Mouse (Mus musculus) limb, embryonic 14.5 days (tissue): Measurements from ENCODE around the gene Thap12. TPM values are rescaled to one million over a fixed set of nuclear protein-coding genes. Genes with fewer than 3 reads are reported as not detected.

ENCODE experiments used
- ATAC-seq: fragments of 200-750 bp; cut with Nextera tagmentation; 2 replicates; pipeline ENCODE4 v1.8.0; 2017; ENCODE audit warnings: low read depth, moderate number of reproducible peaks, moderate TSS enrichment; ENCODE audit not compliant: low FRiP score
- DNase-seq: peaks from one replicate; pipeline ENCODE4 v3.0.0-alpha.2; 2015; ENCODE audit warnings: low spot score
- H3K27ac ChIP-seq: fragments of 300-500 bp; sonication (generic); replicated peaks from 2 replicates; pipeline ENCODE4 v1.5.1; 2014; ENCODE audit warnings: low read depth, mild to moderate bottlenecking, low read length, moderate library complexity, mixed read lengths
- H3K27me3 ChIP-seq: fragments of 300-500 bp; sonication (generic); 2 replicates; pipeline ENCODE4 v1.6.1; 2014; ENCODE audit warnings: low read length, mixed read lengths; ENCODE audit not compliant: control insufficient read depth, insufficient read depth
- H3K36me3 ChIP-seq: fragments of 300-500 bp; sonication (generic); 2 replicates; pipeline ENCODE4 v1.6.1; 2014; ENCODE audit warnings: mild to moderate bottlenecking, low read length, moderate library complexity, mixed read lengths; ENCODE audit not compliant: control insufficient read depth, insufficient read depth
- H3K4me1 ChIP-seq: fragments of 300-500 bp; sonication (generic); 2 replicates; pipeline ENCODE4 v1.6.1; 2014; ENCODE audit warnings: antibody characterized with exemption, low read length, mixed read lengths; ENCODE audit not compliant: control insufficient read depth, insufficient read depth
- H3K4me2 ChIP-seq: fragments of 300-500 bp; sonication (generic); replicated peaks from 2 replicates; pipeline ENCODE4 v1.6.1; 2014; ENCODE audit warnings: low read depth, mild to moderate bottlenecking, low read length, moderate library complexity; ENCODE audit not compliant: severe bottlenecking
- H3K4me3 ChIP-seq: fragments of 300-500 bp; sonication (generic); replicated peaks from 2 replicates; pipeline ENCODE4 v1.5.1; 2014; ENCODE audit warnings: low read length
- H3K9ac ChIP-seq: fragments of 300-500 bp; sonication (generic); 2 replicates; pipeline ENCODE4 v1.6.1; 2014; ENCODE audit warnings: mild to moderate bottlenecking, low read depth, low read length, moderate library complexity; ENCODE audit not compliant: severe bottlenecking
- H3K9me3 ChIP-seq: fragments of 300-500 bp; sonication (generic); 2 replicates; pipeline ENCODE4 v1.6.1; 2016; ENCODE audit warnings: low read length; ENCODE audit not compliant: control insufficient read depth
- POLR2A ChIP-seq: fragments of 200-500 bp; IDR thresholded peaks from 2 replicates; pipeline ENCODE4 v1.8.0; 2012; ENCODE audit warnings: inconsistent platforms, mild to moderate bottlenecking, moderate library complexity, borderline replicate concordance; ENCODE audit not compliant: insufficient read depth, insufficient read length; ENCODE audit errors: extremely low read depth
- WGBS: fragments of 180-500 bp; shearing (Covaris S2); extraction: QIAGEN DNeasy Blood & Tissue Kit; methylation state at CpG from one replicate; pipeline ENCODE4 v1.1.7; 2014; 5-methylcytosine and 5-hydroxymethylcytosine counted together
- polyA plus RNA-seq, 2 experiments: library from polyadenylated mRNA; depleted of rRNA in 1 of 2; stranded (reverse) in 1 of 2; unstranded in 1 of 2; fragments of >200 nt; fragmentation: Nextera tagmentation in 1 of 2; extraction: Ambion mirVana in 1 of 2; gene quantifications; 2 replicates each; pipeline versions ENCODE4 v1.2.1 to v1.2.3; 2012 to 2014

Thap12 gene
- polyA plus RNA-seq, 2 experiments, result 42.1 to 68.5 TPM

DNA sequence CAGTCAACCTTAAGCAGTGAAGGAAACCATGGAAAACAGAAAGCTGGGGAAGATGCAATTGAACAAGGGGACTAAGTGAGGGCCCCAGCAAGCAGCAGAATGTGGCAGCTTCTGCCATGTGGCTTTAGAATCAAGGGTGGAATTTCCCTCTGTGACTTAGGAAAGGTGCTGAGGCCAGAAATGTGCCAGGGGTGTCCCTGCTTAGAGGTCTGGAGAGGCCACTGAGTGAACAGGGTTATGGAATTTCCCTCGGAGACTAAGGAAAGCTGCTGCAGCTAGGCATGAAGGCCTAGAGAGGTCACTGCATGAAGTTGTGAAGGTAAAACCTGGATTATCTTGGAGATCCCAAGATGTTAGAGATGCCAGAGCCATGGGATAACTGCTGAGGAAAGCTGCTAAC lies 12.8 kb upstream of the Thap12 start:
- TF ChIP-seq POLR2A, result no peak
- no peaks in the 10 kb centered on the region for H3K9me3 ChIP-seq
- no peaks in the 10 kb centered on the region for H3K27me3 ChIP-seq
- no peak overlapping the region for H3K4me2 ChIP-seq
- H3K9ac ChIP-seq, result no peak overlapping the region
- peaks cover 26% of the 10 kb centered on the region for H3K4me1 ChIP-seq
- DNase-seq, result no peak
- ATAC-seq, result no peak
- no peak overlapping the region for H3K27ac ChIP-seq
- H3K4me3 ChIP-seq, result no peak overlapping the region
- 88% methylated on average over 1 of the region's 1 CpGs for WGBS
- H3K36me3 ChIP-seq, result no peaks in the 10 kb centered on the region

DNA sequence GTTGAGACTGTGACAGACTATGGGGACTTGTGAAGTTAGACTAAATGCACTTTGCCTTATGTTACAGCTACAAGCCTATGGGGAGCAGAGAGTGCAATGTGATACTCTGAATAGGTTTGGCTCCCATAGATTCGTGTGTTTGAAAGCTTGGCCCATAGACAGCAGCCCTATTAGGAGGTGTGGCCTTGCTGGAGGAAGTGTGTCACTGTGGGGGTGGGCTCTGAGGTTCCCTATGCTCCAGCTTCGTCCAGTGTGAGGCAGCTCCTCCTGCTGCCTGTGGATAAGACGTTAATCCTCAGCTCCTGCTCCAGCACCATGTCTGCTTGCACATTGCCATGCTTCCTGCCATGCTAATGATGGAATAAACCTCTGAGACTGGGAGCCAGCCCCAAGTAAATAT lies 12.1 kb upstream of the Thap12 start:
- ATAC-seq, result peak; percentile 72
- Histone ChIP-seq H3K4me1 (peaks cover 19% of the 10 kb centered on the region), H3K9me3 (no peaks in the 10 kb centered on the region), H3K4me3 (no peak overlapping the region), H3K36me3 (no peaks in the 10 kb centered on the region), H3K27me3 (no peaks in the 10 kb centered on the region), H3K4me2 (no peak overlapping the region), H3K9ac (no peak overlapping the region), H3K27ac (0 out of 2 replicates have a peak overlapping the region, but pooled peaks have one; percentile 3)
- peak; percentile 67 for DNase-seq
- 7% methylated on average over 3 of the region's 3 CpGs for WGBS
- no peak for TF ChIP-seq POLR2A

DNA sequence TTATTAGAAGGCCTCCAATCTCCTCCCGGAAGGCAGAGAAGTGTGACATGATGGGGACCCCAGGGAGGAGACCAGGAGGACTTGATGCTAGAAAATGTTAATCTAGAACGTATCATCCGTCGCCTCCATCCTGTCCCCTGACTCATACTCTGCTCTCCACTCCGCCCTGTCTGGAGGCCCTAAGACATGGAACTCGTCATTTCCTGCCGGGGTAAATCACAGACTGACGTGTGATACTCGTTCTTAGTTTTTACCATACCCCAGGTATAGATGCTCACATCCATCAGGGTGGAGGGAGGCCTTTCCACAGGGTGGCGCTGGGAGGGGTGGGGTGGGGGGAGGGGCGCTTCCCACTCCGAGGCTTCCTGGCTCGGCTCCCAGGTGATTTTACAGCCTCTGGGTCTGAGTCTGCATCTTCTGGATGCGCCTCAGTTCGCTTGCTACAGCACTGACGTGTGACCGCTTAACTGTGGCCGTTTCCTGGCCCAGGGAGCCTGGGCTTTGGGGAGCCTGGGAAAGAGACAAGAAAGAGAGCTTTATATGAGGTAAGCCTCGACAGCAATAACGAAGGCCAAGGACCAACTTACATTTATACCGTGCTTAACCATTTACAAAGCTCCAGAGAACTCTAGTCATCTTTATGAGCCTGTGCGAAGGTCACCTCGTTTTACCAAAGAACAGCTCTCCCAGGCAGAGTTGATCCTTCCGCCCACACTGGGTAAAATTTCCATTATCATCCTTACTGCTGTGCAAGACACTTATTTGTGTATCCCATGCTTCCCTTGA lies 9.9 kb upstream of the Thap12 start:
- H3K4me3 ChIP-seq, result no peak overlapping the region
- peak; percentile 71 for ATAC-seq
- peak; percentile 43 for DNase-seq

DNA sequence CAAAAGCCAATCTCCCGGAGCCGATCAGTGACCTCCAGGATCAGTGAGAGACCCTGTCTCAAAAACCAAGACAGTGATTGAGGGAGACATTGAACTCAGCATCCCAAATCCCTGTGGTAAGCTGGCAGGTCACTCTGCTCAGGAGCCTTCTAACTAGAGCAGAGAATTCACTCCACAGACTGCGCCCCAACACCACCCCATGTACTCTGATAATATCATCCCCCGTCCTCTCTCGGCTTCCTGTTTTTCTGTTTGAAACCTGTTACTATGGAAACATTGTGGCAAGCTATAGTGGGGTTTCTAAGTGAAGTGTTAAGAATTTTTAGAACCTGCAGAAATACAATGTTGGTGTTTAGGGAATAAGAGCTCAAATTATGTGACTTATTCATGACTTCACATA lies 8.9 kb upstream of the Thap12 start:
- no peak for ATAC-seq
- 76% methylated on average over 5 of the region's 5 CpGs for WGBS

More for the DNA sequence above, 9.9 kb upstream of the Thap12 start:
- H3K9ac ChIP-seq, result peak overlapping the region; percentile 18; the same call in 1 of the 2 replicates
- no peak for TF ChIP-seq POLR2A
- WGBS, result 23% methylated on average over 23 of the region's 24 CpGs
- no peaks in the 10 kb centered on the region for H3K36me3 ChIP-seq
- peaks cover 15% of the 10 kb centered on the region for H3K4me1 ChIP-seq
- H3K9me3 ChIP-seq, result no peaks in the 10 kb centered on the region
- peak overlapping the region; percentile 16; the same call in 1 of the 2 replicates for H3K4me2 ChIP-seq
- peak overlapping the region; percentile 35 for H3K27ac ChIP-seq
- no peaks in the 10 kb centered on the region for H3K27me3 ChIP-seq

DNA sequence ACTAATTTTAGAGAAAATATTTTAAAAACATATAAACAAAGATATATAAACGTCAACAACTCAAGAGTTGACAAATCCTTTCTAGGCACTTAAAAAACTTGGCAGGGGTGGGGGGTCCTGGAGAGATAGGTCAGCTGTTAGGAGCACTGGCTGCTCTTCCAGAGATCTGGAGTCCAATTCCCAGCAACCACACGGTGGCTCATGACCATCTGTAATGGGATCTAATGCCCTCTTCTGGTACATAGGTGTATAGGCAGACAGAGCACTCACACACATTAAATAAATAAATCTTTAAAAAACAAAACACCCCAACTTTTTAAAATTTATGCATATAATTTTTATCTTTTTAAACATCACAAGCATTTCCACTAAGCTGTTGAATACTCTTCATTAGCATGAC lies 5.4 kb upstream of the Thap12 start:
- Histone ChIP-seq H3K36me3 (no peaks in the 10 kb centered on the region), H3K27me3 (no peaks in the 10 kb centered on the region), H3K9me3 (no peaks in the 10 kb centered on the region), H3K4me1 (peaks cover 16% of the 10 kb centered on the region), H3K4me3 (no peak overlapping the region), H3K27ac (no peak overlapping the region), H3K4me2 (no peak overlapping the region), H3K9ac (no peak overlapping the region)
- 18% methylated on average over 2 of the region's 2 CpGs for WGBS
- no peak for TF ChIP-seq POLR2A
- DNase-seq (no peak), ATAC-seq (no peak)

More for the DNA sequence above, 8.9 kb upstream of the Thap12 start:
- Histone ChIP-seq H3K27ac (no peak overlapping the region), H3K9me3 (no peaks in the 10 kb centered on the region), H3K4me3 (no peak overlapping the region), H3K27me3 (no peaks in the 10 kb centered on the region), H3K9ac (no peak overlapping the region), H3K36me3 (no peaks in the 10 kb centered on the region), H3K4me1 (peaks cover 15% of the 10 kb centered on the region), H3K4me2 (no peak overlapping the region)
- DNase-seq, result no peak
- TF ChIP-seq POLR2A, result no peak
